Mouse (Mus musculus) stomach, postnatal 0 days (tissue): Measurements from ENCODE around the gene Sgca.

Experiments used
- CTCF ChIP-seq: IDR thresholded peaks from 2 replicates; pipeline ENCODE4 v1.5.1; 2016; ENCODE audit warnings: antibody characterized with exemption, low read depth, mild to moderate bottlenecking, moderate library complexity
- EP300 ChIP-seq: optimal IDR thresholded peaks from 2 replicates; pipeline ENCODE3; 2016; ENCODE audit warnings: antibody characterized with exemption

DNA sequence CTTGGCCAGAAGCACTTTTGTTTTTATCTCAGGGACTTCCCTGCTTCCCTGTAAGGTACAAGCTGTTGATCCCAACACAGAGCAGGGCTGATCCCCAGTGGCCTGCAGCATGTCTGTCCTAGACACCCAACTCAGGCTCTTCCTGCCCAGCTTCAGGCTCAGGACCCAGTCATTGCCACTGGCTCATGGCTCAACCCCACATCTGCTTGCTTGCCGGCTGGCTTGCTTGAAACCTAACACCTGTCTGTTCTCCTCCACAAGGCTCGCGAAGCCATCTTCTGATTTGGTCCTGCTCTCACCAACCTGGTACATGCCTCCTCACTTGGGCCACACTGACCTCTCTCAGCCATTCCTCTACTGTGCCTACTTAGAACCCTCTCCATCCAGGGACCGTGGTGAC, 46.0 kb downstream of the Sgca start:
- TF ChIP-seq CTCF (no peak), EP300 (no peak)
